Mouse (Mus musculus) small intestine, adult 2 months (tissue): ENCODE measurements around the gene Arih2.

Experiments used
- CTCF ChIP-seq: fragments of 200-500 bp; IDR thresholded peaks from 2 replicates; pipeline ENCODE4 v1.5.1; 2012; ENCODE audit warnings: low read depth, mild to moderate bottlenecking, control low read depth, inconsistent platforms, low read length, moderate library complexity, mixed read lengths; ENCODE audit not compliant: insufficient replicate concordance, insufficient read length; ENCODE audit errors: extremely low read depth
- POLR2A ChIP-seq: fragments of 200-500 bp; IDR thresholded peaks from 2 replicates; pipeline ENCODE4 v1.6.1; 2012; ENCODE audit warnings: low read depth, mild to moderate bottlenecking, control low read depth, inconsistent platforms, low read length, moderate library complexity

DNA sequence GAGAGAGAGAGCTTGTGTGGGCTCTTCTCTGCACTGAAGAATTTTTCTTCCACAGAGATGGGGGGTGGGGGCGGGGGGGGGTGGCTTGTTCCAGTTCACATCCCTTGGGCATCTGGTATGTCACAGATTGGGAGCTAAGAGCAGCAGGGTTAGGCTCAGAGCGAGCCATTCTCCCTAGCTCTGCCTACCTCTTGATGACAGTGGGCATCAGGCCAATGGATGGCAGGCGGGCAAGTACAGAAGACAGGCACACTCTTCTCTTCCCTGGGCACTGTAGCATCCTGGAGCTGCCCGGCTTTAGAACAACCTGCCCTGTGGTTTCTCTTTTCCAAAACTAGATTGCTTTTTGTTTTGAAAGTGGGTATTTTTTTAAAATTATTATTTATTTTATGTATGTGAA lies 57.7 kb downstream of the Arih2 start:
- TF ChIP-seq CTCF (no peak), POLR2A (no peak)
